Mouse (Mus musculus): ENCODE measurements around the gene Spata46.

Spata46 gene

GRCm38 (mm10) chr1:170339943-170340342, 31.3 kb downstream of the Spata46 start:
- no peak for DNase-seq (ENCODE audit: low spot score in 2 of 2)

- DNase-seq (ENCODE audit: low spot score in 2 of 2), result no peak
These were observed 34.5 kb downstream of the Spata46 start for GRCm38 (mm10) chr1:170343081-170343480.

GRCm38 (mm10) chr1:170343906-170344305, 35.3 kb downstream of the Spata46 start:
- no peak for DNase-seq (ENCODE audit: low spot score in 2 of 2)

DNA sequence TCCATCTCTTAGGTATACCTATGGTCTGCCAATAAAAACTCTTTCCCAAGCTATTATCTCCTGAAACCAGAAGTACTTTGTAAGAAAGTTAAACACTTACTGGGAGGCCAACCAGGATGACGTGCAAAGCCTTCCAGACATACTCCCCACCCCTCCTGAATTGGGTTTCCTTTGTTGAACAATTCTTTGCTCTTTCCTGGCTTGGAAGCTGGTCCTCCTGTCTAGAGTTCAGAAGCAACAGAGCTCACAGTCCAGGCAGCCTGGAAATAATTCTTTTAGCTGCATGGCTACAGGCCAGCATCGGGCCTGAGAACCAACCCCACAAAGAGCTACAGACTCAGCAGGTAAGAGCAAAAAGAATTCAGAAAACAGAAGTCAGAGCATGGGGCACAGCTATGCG, 37.7 kb downstream of the Spata46 start:
- DNase-seq (ENCODE audit: low spot score in 2 of 2), result no peak

- DNase-seq (ENCODE audit: low spot score in 2 of 2), result no peak
These were observed 42.5 kb downstream of the Spata46 start for GRCm38 (mm10) chr1:170351080-170351479.

DNA sequence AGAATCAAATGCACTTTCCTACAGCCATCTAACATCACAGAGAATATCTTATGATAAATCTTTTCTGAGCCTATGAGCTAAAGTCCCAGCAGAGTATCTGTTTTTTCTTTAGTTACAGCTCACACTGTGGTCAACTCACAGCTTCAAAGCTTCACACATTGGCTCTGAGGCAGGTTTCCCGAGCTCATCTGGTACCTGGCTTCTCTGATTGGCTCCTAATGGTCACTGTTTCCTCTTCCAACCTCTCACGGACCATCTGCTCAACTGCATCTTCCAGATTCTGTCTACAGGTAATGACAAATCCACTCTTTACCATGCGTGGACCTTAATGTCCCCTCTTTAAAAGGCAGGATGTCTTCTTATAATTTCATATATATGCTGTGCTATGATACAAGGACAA, 44.7 kb downstream of the Spata46 start:
- no peak for DNase-seq (ENCODE audit: low spot score in 2 of 2)

DNA sequence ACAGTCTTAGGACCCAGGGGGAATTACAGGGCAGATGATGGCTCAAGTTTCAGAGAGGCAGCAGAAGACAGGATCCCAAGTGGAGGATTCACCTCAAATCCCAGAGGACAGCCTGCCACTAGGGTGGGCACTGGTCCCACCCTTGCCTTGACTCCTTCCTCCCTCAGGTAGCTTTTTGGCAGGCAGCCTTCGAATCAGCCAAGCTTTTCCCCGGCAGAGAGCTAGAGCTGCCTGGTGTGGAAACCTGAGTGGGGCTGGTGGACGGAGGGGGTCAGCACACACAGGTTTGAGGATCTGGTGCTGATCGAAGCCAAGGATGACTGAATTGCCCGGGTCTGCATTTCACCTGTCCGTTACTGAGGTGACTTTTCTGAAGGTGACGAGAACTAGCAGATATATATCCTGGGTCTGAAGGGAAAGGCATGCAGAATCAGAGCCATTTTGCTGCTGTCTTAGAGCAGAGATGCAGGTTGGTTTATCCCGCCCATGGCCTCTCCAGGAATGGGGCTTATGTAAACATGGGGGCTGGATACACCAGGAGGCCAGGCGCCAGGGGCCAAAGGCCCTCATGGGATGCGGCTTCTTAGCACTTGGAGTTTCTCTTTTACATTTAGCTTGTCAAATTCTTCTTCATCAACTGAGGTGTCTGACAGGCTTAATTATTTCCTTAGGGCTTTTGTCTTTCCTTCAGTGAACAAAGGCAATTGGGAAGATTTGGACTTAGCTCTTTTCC, 51.7 kb downstream of the Spata46 start:
- DNase-seq (ENCODE audit: low spot score in 2 of 2), result no peak
